Mouse (Mus musculus) heart, embryonic 16.5 days (tissue): ENCODE data around the gene Myl6. TPM values are rescaled to one million over a fixed set of nuclear protein-coding genes. Genes with fewer than 3 reads are reported as not detected.
A peak's percentile ranks its signal among the peaks of the same experiment; 100 is the strongest.

ENCODE experiments used
- ATAC-seq: fragments of 200-750 bp; cut with Nextera tagmentation; replicated peaks from 2 replicates; pipeline ENCODE4 v1.8.0; 2017; ENCODE audit warnings: moderate number of reproducible peaks; ENCODE audit not compliant: insufficient read depth, low FRiP score; ENCODE audit errors: extremely low read depth
- H3K27ac ChIP-seq: fragments of 300-500 bp; sonication (generic); 2 replicates; pipeline ENCODE4 v1.5.1; 2014; ENCODE audit warnings: mild to moderate bottlenecking, low read length, control low read depth, moderate library complexity
- H3K27me3 ChIP-seq: fragments of 300-500 bp; sonication (generic); 2 replicates; pipeline ENCODE4 v1.6.1; 2014; ENCODE audit warnings: low read length, mixed read lengths; ENCODE audit not compliant: control insufficient read depth, insufficient read depth
- H3K36me3 ChIP-seq: fragments of 300-500 bp; sonication (generic); 2 replicates; pipeline ENCODE4 v1.6.1; 2014; ENCODE audit not compliant: control insufficient read depth, insufficient read depth
- H3K4me1 ChIP-seq: fragments of 300-500 bp; sonication (generic); 2 replicates; pipeline ENCODE4 v1.6.1; 2014; ENCODE audit warnings: low read length, mixed read lengths; ENCODE audit not compliant: control insufficient read depth, insufficient read depth
- H3K4me2 ChIP-seq: fragments of 300-500 bp; sonication (generic); 2 replicates; pipeline ENCODE4 v1.6.1; 2014; ENCODE audit warnings: low read depth, mild to moderate bottlenecking, control low read depth, low read length
- H3K4me3 ChIP-seq: fragments of 300-500 bp; sonication (generic); 2 replicates; pipeline ENCODE4 v1.5.1; 2014; ENCODE audit warnings: mild to moderate bottlenecking, control low read depth, low read length
- H3K9ac ChIP-seq: fragments of 300-500 bp; sonication (generic); 2 replicates; pipeline ENCODE4 v1.6.1; 2014; ENCODE audit warnings: low read length, control low read depth
- H3K9me3 ChIP-seq: fragments of 300-500 bp; sonication (generic); replicated peaks from 2 replicates; pipeline ENCODE4 v1.6.1; 2016; ENCODE audit warnings: low read length; ENCODE audit not compliant: control insufficient read depth
- whole genome bisulfite sequencing: fragments of 180-500 bp; shearing (Covaris S2); extraction: QIAGEN DNeasy Blood & Tissue Kit; methylation state at CpG from one replicate; pipeline ENCODE4 v1.1.7; 2014; 5-methylcytosine and 5-hydroxymethylcytosine counted together
- polyA plus RNA-seq: library from polyadenylated mRNA; unstranded; fragments of >200 nt; fragmentation: Nextera tagmentation; extraction: Ambion mirVana; gene quantifications from 2 replicates; pipeline ENCODE4 v1.2.1, GENCODE M21; 2015

The Myl6 gene
- polyA plus RNA-seq, 1 experiment from 2014 or later, result 945 TPM

DNA sequence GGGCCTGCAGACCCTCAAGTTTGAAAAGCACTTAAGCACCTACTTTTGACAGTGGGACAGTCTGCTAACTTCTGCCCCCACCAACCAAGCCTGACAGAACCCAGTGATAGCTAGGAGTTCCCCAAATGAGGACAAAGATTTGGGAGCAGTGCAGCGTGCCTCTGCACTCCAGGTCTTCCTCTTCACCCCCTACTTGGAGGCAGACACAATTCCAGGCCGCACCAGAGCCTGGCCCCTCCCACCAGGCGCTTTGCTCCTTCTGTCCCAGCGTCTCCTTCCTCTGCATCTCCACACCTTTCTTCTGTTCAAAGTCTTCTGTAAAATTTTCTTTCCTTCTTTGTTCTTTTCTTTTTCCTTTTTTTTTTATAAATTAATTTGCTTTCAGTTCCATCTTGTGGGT, 4.2 kb downstream of the Myl6 start:
- H3K27me3 ChIP-seq, result no peaks in the 10 kb centered on the region
- no peak overlapping the region for H3K4me3 ChIP-seq
- peaks cover 27% of the 10 kb centered on the region for H3K4me1 ChIP-seq
- H3K9ac ChIP-seq, result peak overlapping the region; percentile 9
- peak overlapping the region; percentile 99 for H3K27ac ChIP-seq
- no peak for ATAC-seq
- WGBS, result 33% methylated on average over 4 of the region's 4 CpGs
- H3K36me3 ChIP-seq, result peaks cover 60% of the 10 kb centered on the region
- peak overlapping the region; percentile 18; the same call in 1 of the 2 replicates for H3K4me2 ChIP-seq
- H3K9me3 ChIP-seq, result no peaks in the 10 kb centered on the region

DNA sequence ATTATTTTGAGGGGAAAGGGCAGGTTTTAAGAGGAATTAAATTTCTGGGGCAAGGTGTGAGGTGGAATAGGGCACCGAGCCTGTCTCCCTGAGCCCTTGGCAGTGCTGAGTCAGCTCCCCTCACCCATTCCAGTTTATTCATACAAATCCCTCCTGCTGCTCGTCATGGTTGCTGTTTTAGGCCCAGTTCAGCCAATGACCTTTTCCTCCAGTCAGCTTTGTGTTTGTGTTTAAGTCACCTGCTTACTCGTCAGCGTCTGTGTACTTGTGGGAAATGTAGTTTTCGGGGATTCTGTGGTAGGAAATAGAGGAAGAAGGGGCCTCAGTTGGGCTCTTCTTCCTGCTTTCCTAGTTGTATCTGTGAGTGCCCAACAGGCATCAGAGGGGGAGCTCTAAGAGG, 4.6 kb downstream of the Myl6 start:
- H3K27ac ChIP-seq, result peak overlapping the region; percentile 99

DNA sequence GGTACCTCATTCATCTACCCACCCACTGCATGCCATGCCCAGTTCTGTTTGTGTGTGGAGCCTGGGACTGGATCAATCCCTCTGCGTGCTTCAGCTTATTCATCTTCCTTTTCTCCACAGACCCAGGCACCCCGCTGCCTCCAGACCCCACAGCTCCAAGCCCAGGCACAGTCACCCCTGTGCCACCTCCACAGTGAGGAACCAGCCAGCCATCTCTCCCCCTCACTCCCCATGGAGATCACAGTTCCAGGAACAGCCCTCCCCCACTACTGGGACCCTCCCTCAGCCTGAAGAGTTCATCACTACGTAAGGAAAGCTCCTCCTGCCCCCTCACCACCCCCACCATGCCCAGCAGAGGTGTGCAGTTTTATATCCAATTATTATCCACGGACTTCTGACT, 5.2 kb downstream of the Myl6 start:
- H3K4me1 ChIP-seq, result peaks cover 26% of the 10 kb centered on the region
- H3K9ac ChIP-seq, result no peak overlapping the region
- H3K4me2 ChIP-seq, result no peak overlapping the region
- H3K27me3 ChIP-seq, result no peaks in the 10 kb centered on the region
- ATAC-seq, result no peak
- 0 out of 2 replicates have a peak overlapping the region, but pooled peaks have one; percentile 6 for H3K27ac ChIP-seq
- no peak overlapping the region for H3K4me3 ChIP-seq
- H3K9me3 ChIP-seq, result no peaks in the 10 kb centered on the region
- peaks cover 68% of the 10 kb centered on the region for H3K36me3 ChIP-seq
- WGBS, result 70% methylated on average over 4 of the region's 4 CpGs

More for the DNA sequence above, 4.6 kb downstream of the Myl6 start:
- Histone ChIP-seq H3K4me2 (no peak overlapping the region), H3K9ac (peak overlapping the region; percentile 9; the same call in 1 of the 2 replicates), H3K9me3 (no peaks in the 10 kb centered on the region), H3K27me3 (no peaks in the 10 kb centered on the region), H3K4me3 (no peak overlapping the region), H3K4me1 (peaks cover 26% of the 10 kb centered on the region), H3K36me3 (peaks cover 62% of the 10 kb centered on the region)
- ATAC-seq, result no peak
- 47% methylated on average over 5 of the region's 5 CpGs for WGBS

DNA sequence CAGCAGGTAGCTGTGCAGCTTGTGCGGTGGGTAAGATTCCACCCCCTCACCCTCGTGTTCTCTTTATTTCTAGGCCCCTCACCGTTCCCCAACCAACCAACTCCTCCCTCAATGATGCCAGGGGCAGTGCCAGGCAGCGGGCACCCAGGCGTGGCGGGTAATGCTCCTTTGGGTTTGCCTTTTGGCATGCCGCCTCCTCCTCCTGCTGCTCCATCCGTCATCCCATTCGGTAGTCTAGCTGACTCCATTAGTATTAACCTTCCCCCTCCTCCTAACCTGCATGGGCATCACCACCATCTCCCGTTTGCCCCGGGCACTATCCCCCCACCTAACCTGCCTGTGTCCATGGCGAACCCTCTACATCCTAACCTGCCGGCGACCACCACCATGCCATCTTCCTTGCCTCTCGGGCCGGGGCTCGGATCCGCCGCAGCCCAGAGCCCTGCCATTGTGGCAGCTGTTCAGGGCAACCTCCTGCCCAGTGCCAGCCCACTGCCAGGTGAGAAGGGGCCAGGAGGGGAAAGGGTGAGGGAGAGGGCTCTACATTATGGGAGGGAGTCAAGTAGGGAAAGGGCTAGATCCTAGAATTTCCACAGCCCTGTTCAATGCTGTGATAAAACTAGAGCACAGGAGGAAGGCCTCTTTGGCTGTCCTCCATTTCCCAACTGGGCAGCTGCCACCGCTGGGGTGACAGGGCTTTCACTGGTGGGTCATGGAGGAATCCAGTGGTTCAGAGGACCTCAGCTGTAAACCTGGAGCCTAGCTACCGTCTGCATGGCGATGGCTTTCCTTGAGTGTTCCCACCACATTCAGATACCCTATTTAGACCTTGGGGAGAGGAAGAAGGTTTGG, 5.9 kb downstream of the Myl6 start:
- ATAC-seq, result no peak
- 92% methylated on average over 22 of the region's 22 CpGs for WGBS
- no peak overlapping the region for H3K4me3 ChIP-seq
- 0 out of 2 replicates have a peak overlapping the region, but pooled peaks have one; percentile 6 for H3K27ac ChIP-seq
- H3K4me1 ChIP-seq, result peaks cover 26% of the 10 kb centered on the region
- H3K9me3 ChIP-seq, result no peaks in the 10 kb centered on the region
- no peak overlapping the region for H3K4me2 ChIP-seq
- H3K9ac ChIP-seq, result no peak overlapping the region
- peaks cover 75% of the 10 kb centered on the region for H3K36me3 ChIP-seq
- H3K27me3 ChIP-seq, result no peaks in the 10 kb centered on the region

DNA sequence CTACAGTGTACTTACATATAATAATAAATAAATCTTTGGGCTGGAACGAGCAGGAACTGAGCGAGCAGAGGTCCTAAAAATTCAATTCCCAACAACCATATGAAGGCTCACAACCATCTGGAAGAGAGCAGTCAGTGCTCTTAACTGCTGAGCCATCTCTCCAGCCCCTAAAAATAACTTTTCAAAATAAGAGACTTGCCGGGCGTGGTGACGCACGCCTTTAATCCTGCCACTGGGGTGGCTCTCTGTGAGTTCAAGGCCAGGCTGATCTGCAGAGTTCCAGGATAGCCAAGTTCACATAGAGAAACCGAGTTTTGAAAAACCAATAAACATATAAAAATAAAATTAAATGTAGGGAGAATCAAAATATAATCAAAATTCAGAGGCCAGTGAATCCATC, 7.6 kb downstream of the Myl6 start:
- Histone ChIP-seq H3K4me2 (no peak overlapping the region), H3K36me3 (peaks cover 84% of the 10 kb centered on the region), H3K9me3 (no peaks in the 10 kb centered on the region), H3K4me3 (no peak overlapping the region), H3K4me1 (peaks cover 20% of the 10 kb centered on the region), H3K27ac (no peak overlapping the region), H3K27me3 (no peaks in the 10 kb centered on the region), H3K9ac (no peak overlapping the region)
- ATAC-seq, result no peak
- WGBS, result 73% methylated on average over 7 of the region's 7 CpGs

DNA sequence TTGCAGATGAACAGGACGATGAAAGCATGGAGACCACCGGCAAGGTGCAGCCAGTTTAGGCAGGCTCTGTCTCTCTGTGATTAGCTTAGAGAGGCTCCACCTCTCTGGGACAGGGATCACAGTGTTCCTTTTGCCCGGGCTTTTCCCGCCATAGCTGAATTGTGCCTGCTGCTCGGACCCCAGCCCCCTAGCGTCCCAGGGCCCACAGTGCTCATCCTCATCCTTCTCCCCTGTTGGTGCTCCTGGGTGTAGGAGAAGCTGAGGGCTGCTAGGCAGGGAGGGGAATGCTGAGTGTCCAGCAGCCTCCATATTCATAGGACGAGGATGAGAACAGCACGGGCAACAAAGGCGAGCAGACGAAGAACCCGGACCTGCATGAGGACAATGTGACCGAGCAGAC, 19.6 kb downstream of the Myl6 start:
- H3K4me3 ChIP-seq, result no peak overlapping the region
- H3K9me3 ChIP-seq, result no peaks in the 10 kb centered on the region
- ATAC-seq, result no peak
- H3K9ac ChIP-seq, result no peak overlapping the region
- H3K4me2 ChIP-seq, result no peak overlapping the region
- no peak overlapping the region for H3K27ac ChIP-seq
- WGBS, result 90% methylated on average over 12 of the region's 12 CpGs
- no peaks in the 10 kb centered on the region for H3K27me3 ChIP-seq
- H3K36me3 ChIP-seq, result peaks cover 57% of the 10 kb centered on the region
- no peaks in the 10 kb centered on the region for H3K4me1 ChIP-seq

DNA sequence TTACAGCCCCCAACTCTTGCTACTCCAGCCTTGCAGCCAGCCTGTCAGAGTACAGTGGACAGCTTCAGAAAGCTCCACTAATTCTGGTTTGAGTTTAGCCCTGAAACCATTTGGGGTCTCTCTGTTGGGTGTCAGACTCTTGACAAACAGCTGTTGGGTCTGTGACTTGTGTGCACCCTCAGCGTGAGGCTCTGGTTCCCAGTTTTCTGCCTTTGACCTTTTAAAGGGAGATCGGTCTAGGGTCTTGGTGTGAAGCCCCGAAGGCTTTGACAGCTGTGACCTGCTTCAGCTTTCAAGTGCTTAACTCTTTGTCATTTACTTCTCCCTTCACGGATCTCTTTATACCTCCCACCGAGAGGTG, 33.7 kb downstream of the Myl6 start:
- H3K27me3 ChIP-seq, result no peaks in the 10 kb centered on the region
- no peaks in the 10 kb centered on the region for H3K9me3 ChIP-seq
- H3K4me3 ChIP-seq, result peak overlapping the region; percentile 73
- H3K27ac ChIP-seq, result peak overlapping the region; percentile 96
- H3K36me3 ChIP-seq, result peaks cover 26% of the 10 kb centered on the region
- peak overlapping the region; percentile 91 for H3K9ac ChIP-seq
- WGBS, result 6% methylated on average over 5 of the region's 5 CpGs
- peak overlapping the region; percentile 84 for H3K4me2 ChIP-seq
- ATAC-seq, result no peak
- peaks cover 11% of the 10 kb centered on the region for H3K4me1 ChIP-seq

DNA sequence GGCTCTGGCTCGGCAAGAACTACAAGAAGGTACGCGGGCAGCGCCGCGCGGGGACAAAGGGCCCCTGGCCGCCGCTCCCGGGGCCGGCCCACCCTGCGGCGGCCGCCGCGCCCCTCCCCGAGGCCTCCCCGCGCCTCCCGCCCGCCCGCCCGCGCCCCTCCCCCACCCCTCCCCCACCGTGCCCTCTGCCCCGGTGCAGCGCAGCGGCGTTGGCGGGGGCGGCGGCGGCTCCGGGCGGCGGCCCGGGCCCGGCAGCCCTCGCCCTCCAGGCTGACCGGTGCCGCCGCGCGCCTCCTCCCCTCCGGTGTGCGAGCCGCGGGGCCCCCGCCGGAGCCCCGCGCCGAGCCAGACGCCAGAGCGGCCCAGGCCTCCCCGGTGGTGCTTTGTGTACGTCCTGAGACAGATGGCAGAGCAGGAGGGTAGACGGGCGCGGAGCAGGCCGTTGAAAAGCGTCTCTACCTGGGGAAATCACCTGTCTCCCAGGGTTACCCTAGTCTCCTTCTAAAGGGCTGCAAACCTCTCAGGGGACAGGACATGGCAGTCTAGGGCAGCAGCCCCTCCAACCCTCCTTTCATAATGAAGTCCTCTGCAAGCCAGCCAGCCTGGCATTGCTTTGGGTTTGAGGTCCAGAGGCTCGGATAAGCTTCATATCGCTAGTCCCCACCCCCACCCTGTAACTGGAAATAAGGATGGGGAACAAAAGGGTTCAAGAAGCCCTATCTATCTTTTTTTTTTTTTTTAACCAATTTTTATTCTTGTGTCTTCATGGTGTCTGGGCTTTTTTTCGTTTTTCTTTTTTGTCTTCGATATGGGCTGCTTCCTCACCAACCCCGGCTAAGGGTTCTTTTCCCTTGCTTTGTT, 34.3 kb downstream of the Myl6 start:
- peak; percentile 59 for ATAC-seq
- Histone ChIP-seq H3K4me3 (peak overlapping the region; percentile 73), H3K27ac (peak overlapping the region; percentile 96), H3K9ac (peak overlapping the region; percentile 91), H3K27me3 (no peaks in the 10 kb centered on the region), H3K4me2 (peak overlapping the region; percentile 84), H3K9me3 (no peaks in the 10 kb centered on the region), H3K4me1 (peaks cover 11% of the 10 kb centered on the region), H3K36me3 (peaks cover 22% of the 10 kb centered on the region)
- WGBS, result under 1% methylated on average over 39 of the region's 67 CpGs
